Mouse (Mus musculus) kidney, adult 2 months (tissue): ENCODE data around the gene Pafah1b2.

ENCODE experiments used
- CTCF ChIP-seq: fragments of 200-500 bp; conservative IDR thresholded peaks from 2 replicates; pipeline ENCODE4 v1.5.1; 2011; ENCODE audit warnings: low read depth, mild to moderate bottlenecking, control low read depth, low read length, moderate library complexity, mixed read lengths; ENCODE audit not compliant: insufficient read depth, insufficient read length
- POLR2A ChIP-seq: fragments of 200-500 bp; IDR thresholded peaks from one replicate; pipeline ENCODE4 v1.6.1; 2011; ENCODE audit warnings: low read depth, low read length, control low read depth

- TF ChIP-seq CTCF (no peak), POLR2A (no peak)
These were observed 76.8 kb downstream of the Pafah1b2 start, which contains the start of gene Tagln for GRCm38 (mm10) chr9:45935628-45936210.
